Mouse (Mus musculus): ENCODE results near the gene Sec61a2.

- TF ChIP-seq CTCF (IDR thresholded peaks at IDR 0.05; ENCODE audit: low read depth) (no peak), EP300 (IDR thresholded peaks at IDR 0.05; ENCODE audit: low read depth) (no peak)
Observed at GRCm38 (mm10) chr2:5936068-5936467, 40.8 kb upstream of the Sec61a2 start.
